Mouse (Mus musculus): ENCODE data around the gene F2r. TPM values are rescaled to one million over a fixed set of nuclear protein-coding genes. Genes with fewer than 3 reads are reported as not detected.

Gene F2r
- polyA plus RNA-seq (2015; fragmentation: Nextera tagmentation; extraction: Ambion mirVana): 58.4 and 60.5 TPM in 2 replicates

GRCm38 (mm10) chr13:95618309-95618712 lies at the start of gene F2r:
Gene F2r (minus strand): TSS chr13:95618487.

Other genes starting within 250 kb of the F2r start
- 23.9 and 25.3 TPM in 2 replicates for gene Aggf1, start 243.1 kb downstream of the F2r start, polyA plus RNA-seq (2015; fragmentation: Nextera tagmentation; extraction: Ambion mirVana)
- gene Crhbp, start 173.6 kb downstream of the F2r start, polyA plus RNA-seq (2015; fragmentation: Nextera tagmentation; extraction: Ambion mirVana): 0.22 TPM in 1 of 2 replicates, not detected in the other
- gene S100z, start 139.8 kb downstream of the F2r start, polyA plus RNA-seq (2015; fragmentation: Nextera tagmentation; extraction: Ambion mirVana): not detected in 2 replicates
- gene F2rl1, start 93.3 kb downstream of the F2r start, polyA plus RNA-seq (2015; fragmentation: Nextera tagmentation; extraction: Ambion mirVana): 0.08 TPM in 2 replicates
- gene F2rl2, start 78.4 kb upstream of the F2r start, polyA plus RNA-seq (2015; fragmentation: Nextera tagmentation; extraction: Ambion mirVana): 5.6 and 6.0 TPM in 2 replicates

All from spleen, postnatal 0 days (tissue).